Mouse (Mus musculus) ES-E14 (cell line): ENCODE results near the gene Zfp872.

Experiments used
- CHD2 ChIP-seq: IDR thresholded peaks from 2 replicates; pipeline ENCODE4 v1.6.1; 2014; ENCODE audit warnings: mild to moderate bottlenecking, low read depth, low read length, inconsistent platforms
- MAFK ChIP-seq: IDR thresholded peaks from 2 replicates; pipeline ENCODE4 v1.6.1; 2014; ENCODE audit warnings: mild to moderate bottlenecking, low read depth, low read length, inconsistent platforms; ENCODE audit not compliant: insufficient read depth
- ZC3H11A ChIP-seq: IDR thresholded peaks from 2 replicates; pipeline ENCODE4 v1.6.1; 2012; ENCODE audit warnings: low read depth, mild to moderate bottlenecking, inconsistent platforms, low read length, borderline replicate concordance
- ZNF384 ChIP-seq: IDR thresholded peaks from 2 replicates; pipeline ENCODE4 v1.6.1; 2012; ENCODE audit warnings: low read depth, low read length, inconsistent platforms

- no peak for TF ChIP-seq MAFK
- TF ChIP-seq CHD2 = no peak
- TF ChIP-seq ZC3H11A = no peak
- no peak for TF ChIP-seq ZNF384
Measured at GRCm38 (mm10) chr9:22213785-22214194, 25.9 kb downstream of the Zfp872 start.
